Mouse (Mus musculus) lung, postnatal 0 days (tissue): ENCODE data around the gene Nit1.

Experiments used
- CTCF ChIP-seq: IDR thresholded peaks from 2 replicates; pipeline ENCODE4 v1.5.1; 2016; ENCODE audit warnings: antibody characterized with exemption, mild to moderate bottlenecking
- EP300 ChIP-seq: IDR thresholded peaks from 2 replicates; pipeline ENCODE4 v1.6.1; 2016; ENCODE audit warnings: antibody characterized with exemption, mild to moderate bottlenecking, control low read depth

DNA sequence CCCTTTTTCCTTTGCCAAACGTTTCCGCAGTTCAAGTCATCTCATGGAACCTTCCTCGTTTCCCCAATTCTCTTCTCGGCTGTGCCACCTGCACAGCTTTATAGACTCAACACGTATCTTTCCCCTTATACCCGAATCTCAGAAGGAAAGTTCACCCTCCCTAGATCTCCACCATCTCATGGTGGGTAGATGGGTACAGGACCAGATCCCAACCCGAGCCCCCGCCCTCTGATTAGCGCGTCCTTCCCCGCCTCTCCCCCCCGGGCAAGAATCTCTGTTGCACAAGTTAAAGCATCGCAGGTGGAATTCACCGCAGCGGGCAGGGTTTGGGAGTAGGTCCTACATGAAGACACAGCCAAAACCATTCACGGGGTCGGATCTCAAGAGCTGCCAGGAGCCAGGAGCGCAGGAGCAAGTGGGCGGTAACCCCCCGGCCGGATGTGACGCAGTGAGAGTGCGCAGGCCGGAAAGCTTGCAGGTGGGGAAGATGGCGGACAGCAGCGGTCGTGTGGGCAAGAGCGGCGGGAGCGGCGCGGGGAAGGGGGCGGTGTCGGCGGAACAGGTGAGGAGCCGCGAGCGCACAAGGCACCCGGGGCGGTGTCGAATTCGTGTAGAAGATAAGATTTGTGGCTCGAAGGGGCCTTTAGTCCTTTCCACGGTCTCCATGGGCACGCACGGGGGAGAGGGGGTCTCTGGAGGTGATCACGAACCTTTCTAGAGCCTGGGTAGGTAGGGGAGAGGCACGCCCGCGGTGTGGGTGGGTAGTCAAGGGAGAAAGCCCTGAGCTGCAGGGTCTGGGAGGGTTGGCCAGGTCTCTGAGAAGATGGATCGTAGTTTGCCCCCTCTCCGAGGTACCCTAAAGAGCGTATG lies at the start of gene Nit1, which contains the start of gene Pfdn2:
- TF ChIP-seq CTCF (no peak; the same call in 1 of the 2 replicates), EP300 (no peak)
